In genomic region chr9:112023111-112023510, GRCm38 (mm10) we compare ENCODE assay signal across 23 mouse cellular contexts.
"Had no signal": no experiment of that assay in that cellular context is flagged by ENCODE, and none has a peak within 500 bp of the region (broad histone marks: within the 10 kb centered on the region; RNA-seq: fewer than 3 reads in every experiment).

No protein-coding gene starts in this region.

- H3K9ac ChIP-seq: hindbrain, embryonic 13.5 days; hindbrain, embryonic 15.5 days; kidney, embryonic 15.5 days; limb, embryonic 13.5 days; limb, embryonic 15.5 days; liver, embryonic 12.5 days; liver, embryonic 14.5 days had no signal

- H3K9me3 ChIP-seq: hindbrain, embryonic 13.5 days; hindbrain, embryonic 15.5 days; kidney, embryonic 15.5 days; limb, embryonic 13.5 days; limb, embryonic 15.5 days; liver, embryonic 12.5 days had no signal

- H3K27me3 ChIP-seq: hindbrain, embryonic 13.5 days; hindbrain, embryonic 15.5 days; kidney, embryonic 15.5 days; limb, embryonic 13.5 days; limb, embryonic 15.5 days; liver, embryonic 12.5 days had no signal

- ATAC-seq: hindbrain, postnatal 0 days; intestine, embryonic 16.5 days; liver, embryonic 12.5 days had no signal

- H3K4me3 ChIP-seq: heart, adult 2 months; hindbrain, embryonic 13.5 days; hindbrain, embryonic 15.5 days; kidney, embryonic 15.5 days; limb, embryonic 13.5 days; limb, embryonic 15.5 days; liver, embryonic 12.5 days had no signal

- H3K27ac ChIP-seq: heart, adult 2 months; hindbrain, embryonic 13.5 days; hindbrain, embryonic 15.5 days; hindbrain, postnatal 0 days; kidney, embryonic 15.5 days; kidney, postnatal 0 days; limb, embryonic 13.5 days; limb, embryonic 15.5 days; liver, embryonic 12.5 days; liver, embryonic 14.5 days had no signal

- H3K36me3 ChIP-seq: hindbrain, embryonic 13.5 days; hindbrain, embryonic 15.5 days; kidney, embryonic 15.5 days; limb, embryonic 13.5 days; limb, embryonic 15.5 days; liver, embryonic 12.5 days had no signal

- DNase-seq: gastrocnemius, postnatal 36 days; heart, adult 11 months; heart, postnatal 36 days; kidney, adult 11 months; kidney, adult 2 months; kidney, adult 9 months; kidney, postnatal 14 days; kidney, postnatal 36 days; layer of hippocampus, adult 9-11 months; layer of hippocampus, postnatal 36 days; left cerebral cortex, postnatal 4 days had no signal

- H3K4me2 ChIP-seq: heart, embryonic 11.5 days; hindbrain, embryonic 13.5 days; hindbrain, embryonic 15.5 days; kidney, embryonic 15.5 days; limb, embryonic 13.5 days; limb, embryonic 15.5 days; liver, embryonic 12.5 days had no signal

- H3K4me1 ChIP-seq: hindbrain, embryonic 13.5 days; hindbrain, embryonic 15.5 days; kidney, embryonic 15.5 days; limb, embryonic 15.5 days; liver, embryonic 12.5 days had no signal
